Mouse (Mus musculus): ENCODE results near the gene Morf4l2. TPM values are rescaled to one million over a fixed set of nuclear protein-coding genes. Genes with fewer than 3 reads are reported as not detected.

The Morf4l2 gene
- 334 and 360 TPM in 2 replicates for polyA plus RNA-seq (2015; fragmentation: Nextera tagmentation; extraction: Ambion mirVana)

- Histone ChIP-seq H3K36me3 (peaks cover 5% of the 10 kb centered on the region), H3K27ac (replicated peaks) (peak within 1 kb of the TSS; percentile 93), H3K9ac (peak within 1 kb of the TSS; percentile 83), H3K9me3 (no peaks in the 10 kb centered on the region), H3K27me3 (replicated peaks) (no peaks in the 10 kb centered on the region), H3K4me1 (peaks cover 6% of the 10 kb centered on the region), H3K4me2 (peak within 1 kb of the TSS; percentile 67), H3K4me3 (peak within 1 kb of the TSS; percentile 66)
- ATAC-seq (ENCODE audit: extremely low read depth, insufficient number of reproducible peaks, low FRiP score, low TSS enrichment), result no peak
- 69% methylated on average over 12 of the region's 12 CpGs for WGBS
Measured at GRCm38 (mm10) chrX:136743459-136743858, at the start of gene Morf4l2. Gene Morf4l2, minus strand, starts transcription at chrX:136743690.

DNA sequence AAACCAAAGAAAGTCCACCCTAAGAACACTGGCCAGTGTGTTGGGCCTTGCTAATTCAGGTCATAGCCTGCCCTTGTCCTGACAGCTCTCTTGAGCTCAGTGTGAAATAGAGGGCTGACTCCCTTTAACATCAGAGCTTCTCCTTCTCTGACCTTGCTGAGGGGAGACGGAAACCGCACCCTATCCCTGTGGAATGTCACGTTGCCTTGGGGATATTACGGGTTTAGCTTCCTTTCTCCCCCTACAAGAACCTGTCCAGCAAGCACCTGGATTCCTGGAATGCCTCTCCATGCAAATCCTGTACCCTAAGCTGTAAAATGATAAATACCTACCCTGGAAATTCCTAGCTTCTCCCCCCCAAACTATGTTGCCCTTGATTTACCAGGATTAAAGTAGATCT, 46.0 kb upstream of the Morf4l2 start:
- no peak for ATAC-seq (ENCODE audit: extremely low read depth, insufficient number of reproducible peaks, low FRiP score, low TSS enrichment)
- Histone ChIP-seq H3K4me1 (no peaks in the 10 kb centered on the region), H3K4me3 (no peak overlapping the region), H3K27ac (replicated peaks) (no peak overlapping the region), H3K27me3 (replicated peaks) (no peaks in the 10 kb centered on the region; the same call in 1 of the 2 replicates), H3K9me3 (no peaks in the 10 kb centered on the region), H3K9ac (no peak overlapping the region), H3K36me3 (peaks cover 11% of the 10 kb centered on the region; the same call in 1 of the 2 replicates), H3K4me2 (no peak overlapping the region)
- 64% methylated on average over 4 of the region's 4 CpGs for WGBS

- ATAC-seq (ENCODE audit: extremely low read depth, insufficient number of reproducible peaks, low FRiP score, low TSS enrichment), result no peak
Measured at GRCm38 (mm10) chrX:136780041-136780440, 36.6 kb upstream of the Morf4l2 start, which contains the start of gene Glra4. Gene Glra4, minus strand, starts transcription at chrX:136780141.

GRCm38 (mm10) chrX:136779262-136779661, 35.8 kb upstream of the Morf4l2 start:
- Histone ChIP-seq H3K36me3 (no peaks in the 10 kb centered on the region; the same call in 1 of the 2 replicates), H3K9me3 (no peaks in the 10 kb centered on the region), H3K27ac (replicated peaks) (no peak overlapping the region), H3K4me2 (no peak overlapping the region), H3K4me3 (no peak overlapping the region), H3K4me1 (no peaks in the 10 kb centered on the region), H3K27me3 (replicated peaks) (0 out of 2 replicates have a peak, but pooled peaks cover 2% of the 10 kb centered on the region), H3K9ac (no peak overlapping the region)
- 51% methylated on average over 2 of the region's 2 CpGs for WGBS
- no peak for ATAC-seq (ENCODE audit: extremely low read depth, insufficient number of reproducible peaks, low FRiP score, low TSS enrichment)

More at GRCm38 (mm10) chrX:136780041-136780440, 36.6 kb upstream of the Morf4l2 start, which contains the start of gene Glra4:
- H3K27ac ChIP-seq (replicated peaks), result no peak within 1 kb of the TSS
- no peaks in the 10 kb centered on the region for H3K4me1 ChIP-seq
- no peaks in the 10 kb centered on the region for H3K9me3 ChIP-seq
- no peaks in the 10 kb centered on the region for H3K36me3 ChIP-seq
- peaks cover 2% of the 10 kb centered on the region; the same call in 1 of the 2 replicates for H3K27me3 ChIP-seq (replicated peaks)
- H3K9ac ChIP-seq, result no peak within 1 kb of the TSS
- 80% methylated on average over 3 of the region's 3 CpGs for WGBS
- H3K4me2 ChIP-seq, result no peak within 1 kb of the TSS
- H3K4me3 ChIP-seq, result no peak within 1 kb of the TSS

DNA sequence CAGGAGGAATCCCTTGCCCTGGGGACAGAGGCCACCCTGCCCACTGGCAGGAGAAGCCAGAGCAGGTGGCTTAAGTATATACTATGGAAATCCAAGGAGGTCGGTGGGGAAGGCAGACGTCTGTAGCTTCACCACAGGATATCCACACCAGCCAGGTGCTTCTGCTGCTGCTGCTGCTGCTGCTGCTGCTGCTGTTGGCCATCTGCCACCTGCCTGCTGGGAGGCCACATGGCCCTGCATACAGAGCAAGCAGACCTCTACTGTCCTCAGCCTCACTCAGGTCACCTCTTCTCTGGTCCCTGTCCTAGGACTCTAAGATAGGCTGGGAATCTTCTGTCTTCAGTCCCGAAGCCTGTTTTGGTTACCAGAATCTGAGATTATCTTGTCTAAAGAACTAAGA, 34.6 kb upstream of the Morf4l2 start:
- no peak overlapping the region for H3K4me3 ChIP-seq
- 62% methylated on average over 3 of the region's 3 CpGs for WGBS
- H3K4me1 ChIP-seq, result no peaks in the 10 kb centered on the region
- no peak overlapping the region for H3K4me2 ChIP-seq
- ATAC-seq (ENCODE audit: extremely low read depth, insufficient number of reproducible peaks, low FRiP score, low TSS enrichment), result no peak
- no peak overlapping the region for H3K27ac ChIP-seq (replicated peaks)
- H3K36me3 ChIP-seq, result no peaks in the 10 kb centered on the region; the same call in 1 of the 2 replicates
- no peak overlapping the region for H3K9ac ChIP-seq
- H3K9me3 ChIP-seq, result no peaks in the 10 kb centered on the region
- H3K27me3 ChIP-seq (replicated peaks), result 0 out of 2 replicates have a peak, but pooled peaks cover 2% of the 10 kb centered on the region

- H3K9me3 ChIP-seq, result no peaks in the 10 kb centered on the region
- ATAC-seq (ENCODE audit: extremely low read depth, insufficient number of reproducible peaks, low FRiP score, low TSS enrichment), result no peak
- no peaks in the 10 kb centered on the region for H3K27me3 ChIP-seq (replicated peaks)
- no peak overlapping the region for H3K27ac ChIP-seq (replicated peaks)
- no peak overlapping the region for H3K9ac ChIP-seq
- H3K4me2 ChIP-seq, result no peak overlapping the region
- H3K4me3 ChIP-seq, result no peak overlapping the region
- no peaks in the 10 kb centered on the region for H3K4me1 ChIP-seq
- H3K36me3 ChIP-seq, result no peaks in the 10 kb centered on the region; the same call in 1 of the 2 replicates
- 62% methylated on average over 1 of the region's 1 CpGs for WGBS
Measured at GRCm38 (mm10) chrX:136773035-136773434, 29.5 kb upstream of the Morf4l2 start.

- 66% methylated on average over 11 of the region's 11 CpGs for WGBS
- Histone ChIP-seq H3K27ac (replicated peaks) (no peak overlapping the region), H3K27me3 (replicated peaks) (no peaks in the 10 kb centered on the region), H3K9ac (no peak overlapping the region), H3K4me3 (no peak overlapping the region), H3K4me2 (no peak overlapping the region), H3K9me3 (no peaks in the 10 kb centered on the region), H3K4me1 (no peaks in the 10 kb centered on the region), H3K36me3 (peaks cover 17% of the 10 kb centered on the region)
- no peak for ATAC-seq (ENCODE audit: extremely low read depth, insufficient number of reproducible peaks, low FRiP score, low TSS enrichment)
Measured at GRCm38 (mm10) chrX:136761103-136762074, 17.9 kb upstream of the Morf4l2 start.

DNA sequence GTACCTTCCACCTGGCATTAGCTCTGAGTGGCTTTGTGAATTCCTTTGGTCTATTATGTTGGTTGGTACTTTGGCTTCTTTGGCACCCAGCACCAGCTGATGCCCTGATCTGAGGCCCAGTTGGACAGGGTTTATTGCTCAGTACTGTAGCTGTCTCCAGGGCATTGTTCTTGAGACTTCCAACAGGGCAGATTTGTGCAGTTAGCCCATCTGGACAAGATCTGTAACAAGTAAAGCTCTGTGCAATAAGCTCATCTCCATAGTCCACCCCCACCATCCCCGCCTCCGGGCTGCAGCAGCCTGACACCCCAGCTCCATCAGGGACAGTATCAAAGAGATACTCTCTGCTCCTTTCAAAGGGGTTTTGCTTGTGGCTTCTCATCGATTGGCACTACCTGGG, 12.0 kb upstream of the Morf4l2 start:
- Histone ChIP-seq H3K4me2 (no peak overlapping the region), H3K36me3 (peaks cover 24% of the 10 kb centered on the region), H3K27ac (replicated peaks) (no peak overlapping the region), H3K9ac (no peak overlapping the region), H3K4me3 (no peak overlapping the region), H3K9me3 (no peaks in the 10 kb centered on the region), H3K27me3 (replicated peaks) (no peaks in the 10 kb centered on the region; the same call in 1 of the 2 replicates), H3K4me1 (no peaks in the 10 kb centered on the region)
- 84% methylated on average over 3 of the region's 3 CpGs for WGBS
- ATAC-seq (ENCODE audit: extremely low read depth, insufficient number of reproducible peaks, low FRiP score, low TSS enrichment), result no peak

DNA sequence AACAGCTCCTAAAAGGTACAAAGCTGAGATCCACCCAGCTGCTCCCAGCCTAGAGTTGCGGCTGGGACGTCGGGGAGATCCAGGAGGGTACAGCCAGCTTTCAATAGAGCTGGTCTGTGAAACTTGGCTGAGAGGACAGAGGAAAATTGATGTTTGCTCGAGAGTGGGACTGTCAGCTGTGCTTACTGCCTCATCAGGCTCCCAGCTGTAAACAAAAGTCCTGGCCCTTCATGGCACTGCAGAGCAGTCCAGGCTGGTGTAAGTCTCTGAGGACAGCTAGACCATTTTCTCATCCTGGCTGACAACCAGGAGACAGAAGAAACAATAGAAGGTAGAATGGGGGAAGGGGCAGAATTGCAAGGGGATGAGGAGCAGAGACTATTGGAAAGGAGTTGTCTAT, 5.8 kb upstream of the Morf4l2 start:
- no peak for ATAC-seq (ENCODE audit: extremely low read depth, insufficient number of reproducible peaks, low FRiP score, low TSS enrichment)
- Histone ChIP-seq H3K27me3 (replicated peaks) (no peaks in the 10 kb centered on the region), H3K9ac (no peak overlapping the region), H3K4me3 (no peak overlapping the region), H3K4me2 (no peak overlapping the region), H3K4me1 (0 out of 2 replicates have a peak, but pooled peaks cover 5% of the 10 kb centered on the region), H3K36me3 (peaks cover 9% of the 10 kb centered on the region; the same call in 1 of the 2 replicates), H3K9me3 (no peaks in the 10 kb centered on the region), H3K27ac (replicated peaks) (no peak overlapping the region)
- 65% methylated on average over 4 of the region's 4 CpGs for WGBS

GRCm38 (mm10) chrX:136744663-136745062, 1.2 kb upstream of the Morf4l2 start:
- no peaks in the 10 kb centered on the region for H3K27me3 ChIP-seq (replicated peaks)
- H3K4me3 ChIP-seq, result no peak overlapping the region
- no peaks in the 10 kb centered on the region for H3K9me3 ChIP-seq
- no peak for ATAC-seq (ENCODE audit: extremely low read depth, insufficient number of reproducible peaks, low FRiP score, low TSS enrichment)
- H3K4me2 ChIP-seq, result no peak overlapping the region
- H3K36me3 ChIP-seq, result no peaks in the 10 kb centered on the region
- no peak overlapping the region for H3K27ac ChIP-seq (replicated peaks)
- H3K9ac ChIP-seq, result no peak overlapping the region
- H3K4me1 ChIP-seq, result 0 out of 2 replicates have a peak, but pooled peaks cover 5% of the 10 kb centered on the region
- WGBS, result 78% methylated on average over 8 of the region's 8 CpGs

GRCm38 (mm10) chrX:136742661-136743103, 808 bp downstream of the Morf4l2 start:
- H3K27me3 ChIP-seq (replicated peaks), result no peaks in the 10 kb centered on the region
- peaks cover 10% of the 10 kb centered on the region for H3K36me3 ChIP-seq
- ATAC-seq (ENCODE audit: extremely low read depth, insufficient number of reproducible peaks, low FRiP score, low TSS enrichment), result no peak
- peak overlapping the region; percentile 93 for H3K27ac ChIP-seq (replicated peaks)
- H3K9ac ChIP-seq, result peak overlapping the region; percentile 83
- 23% methylated on average over 5 of the region's 5 CpGs for WGBS
- peak overlapping the region; percentile 67 for H3K4me2 ChIP-seq
- no peaks in the 10 kb centered on the region for H3K9me3 ChIP-seq
- H3K4me1 ChIP-seq, result peaks cover 8% of the 10 kb centered on the region
- peak overlapping the region; percentile 66 for H3K4me3 ChIP-seq

Data from heart, embryonic 13.5 days (tissue).